Mouse (Mus musculus): ENCODE measurements around the gene Slc44a1. TPM values are rescaled to one million over a fixed set of nuclear protein-coding genes. Genes with fewer than 3 reads are reported as not detected.

Gene Slc44a1
- polyA plus RNA-seq, 1 experiment from 2014 or later: 16.6 TPM

DNA sequence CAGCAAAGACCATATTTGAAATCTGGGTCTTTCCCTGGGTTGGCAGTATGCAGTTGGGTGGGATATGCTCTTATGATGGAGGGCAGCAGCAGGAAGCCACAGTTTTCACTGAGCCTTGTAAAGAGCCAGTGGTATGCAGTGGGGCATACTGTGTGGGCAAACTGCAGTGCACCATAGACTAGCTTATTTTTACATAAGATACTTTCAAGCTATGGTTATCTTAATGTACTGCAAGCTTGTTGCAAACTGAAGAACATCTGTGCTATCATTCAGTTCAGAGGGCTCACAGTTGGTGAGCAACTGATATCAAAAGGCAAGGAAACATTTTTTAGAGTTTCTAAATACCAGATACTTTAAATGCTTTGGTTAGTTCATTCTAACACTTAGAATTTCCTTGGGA is 220.5 kb downstream of the Slc44a1 start:
- no peak overlapping the region for H3K4me2 ChIP-seq (replicated peaks)
- no peaks in the 10 kb centered on the region for H3K4me1 ChIP-seq (replicated peaks; ENCODE audit: control insufficient read depth, insufficient read depth, low read length)
- no peak overlapping the region for H3K27ac ChIP-seq
- H3K4me3 ChIP-seq (replicated peaks; ENCODE audit: low read length): no peak overlapping the region
- H3K9ac ChIP-seq: no peak overlapping the region
- H3K27me3 ChIP-seq (ENCODE audit: control insufficient read depth, insufficient read depth, low read length): no peaks in the 10 kb centered on the region
- no peak for ATAC-seq (ENCODE audit: low FRiP score)
- no peaks in the 10 kb centered on the region for H3K9me3 ChIP-seq (ENCODE audit: control insufficient read depth, low read length)
- no peak for DNase-seq (ENCODE audit: low spot score)
- peaks cover 43% of the 10 kb centered on the region for H3K36me3 ChIP-seq (replicated peaks; ENCODE audit: control insufficient read depth, insufficient read depth)

Other genes starting within 250 kb of the Slc44a1 start
- gene Fsd1l, start 191.1 kb downstream of the Slc44a1 start, polyA plus RNA-seq (2014; fragmentation: Nextera tagmentation; extraction: Ambion mirVana): 28.1 and 33.4 TPM in 2 replicates